Mouse (Mus musculus) cerebellum, postnatal 36 days (tissue): ENCODE measurements around the gene Mst1.

Experiments used
- DNase-seq, 2 experiments: peaks; one replicate each; pipeline ENCODE4 v3.0.0; 2021 to 2022; ENCODE audit warnings: mixed read lengths in 2 of 2

Gene Mst1

DNA sequence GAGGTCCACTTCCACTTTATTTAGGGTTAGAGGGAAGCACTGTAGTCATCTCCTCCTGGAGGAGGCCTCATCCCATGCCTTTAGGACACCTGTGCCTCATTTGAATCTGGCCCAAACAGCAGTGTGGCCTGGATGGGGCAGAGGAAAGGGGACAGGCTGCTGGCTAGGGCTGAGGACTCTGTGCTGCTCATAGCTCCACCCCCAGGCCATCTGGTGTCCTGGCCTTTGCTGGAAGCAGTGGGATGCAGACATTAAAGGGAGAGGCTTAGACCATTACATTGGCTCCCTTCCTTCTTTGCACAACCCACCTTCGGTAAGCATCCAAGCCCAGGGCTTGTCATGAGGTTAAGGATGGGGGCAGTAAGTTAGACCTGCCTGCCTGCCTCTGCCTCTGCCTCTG lies 53.2 kb downstream of the Mst1 start:
- DNase-seq = peak; percentile 83 to 87
